Mouse (Mus musculus): Measurements from ENCODE around the gene Fermt3. TPM values are rescaled to one million over a fixed set of nuclear protein-coding genes. Genes with fewer than 3 reads are reported as not detected.
A peak's percentile ranks its signal among the peaks of the same experiment; 100 is the strongest.

Gene Fermt3
- polyA plus RNA-seq, 1 experiment from 2014 or later = 13.0 TPM

GRCm38 (mm10) chr19:6978639-6978974 is 40.7 kb downstream of the Fermt3 start:
- Histone ChIP-seq H3K9me3 (ENCODE audit: control insufficient read depth, low read length) (no peaks in the 10 kb centered on the region), H3K4me1 (ENCODE audit: control insufficient read depth, insufficient read depth, low read length) (peaks cover 35% of the 10 kb centered on the region), H3K27me3 (replicated peaks; ENCODE audit: control insufficient read depth, insufficient read depth, low read length) (no peaks in the 10 kb centered on the region), H3K27ac (ENCODE audit: low read length) (peak overlapping the region; percentile 83), H3K36me3 (ENCODE audit: control insufficient read depth, insufficient read depth, low read length) (peaks cover 7% of the 10 kb centered on the region; the same call in 1 of the 2 replicates), H3K4me2 (ENCODE audit: low read depth, low read length) (peak overlapping the region; percentile 83), H3K4me3 (ENCODE audit: low read length) (peak overlapping the region; percentile 78), H3K9ac (ENCODE audit: low read depth, low read length) (peak overlapping the region; percentile 79)
- 33% methylated on average over 3 of the region's 3 CpGs for WGBS
- ATAC-seq = no peak

GRCm38 (mm10) chr19:6977759-6978638 is 41.3 kb downstream of the Fermt3 start:
- Histone ChIP-seq H3K4me1 (ENCODE audit: control insufficient read depth, insufficient read depth, low read length) (peaks cover 35% of the 10 kb centered on the region), H3K4me3 (ENCODE audit: low read length) (peak overlapping the region; percentile 78), H3K9ac (ENCODE audit: low read depth, low read length) (peak overlapping the region; percentile 79), H3K9me3 (ENCODE audit: control insufficient read depth, low read length) (no peaks in the 10 kb centered on the region), H3K36me3 (ENCODE audit: control insufficient read depth, insufficient read depth, low read length) (peaks cover 7% of the 10 kb centered on the region; the same call in 1 of the 2 replicates), H3K4me2 (ENCODE audit: low read depth, low read length) (peak overlapping the region; percentile 83), H3K27me3 (replicated peaks; ENCODE audit: control insufficient read depth, insufficient read depth, low read length) (no peaks in the 10 kb centered on the region), H3K27ac (ENCODE audit: low read length) (peak overlapping the region; percentile 83)
- no peak for ATAC-seq
- WGBS = 78% methylated on average over 13 of the region's 13 CpGs

GRCm38 (mm10) chr19:6975537-6976521 is 43.4 kb downstream of the Fermt3 start, which contains the start of gene Plcb3:
Gene Plcb3 (minus strand): TSS chr19:6976470.
- Histone ChIP-seq H3K9me3 (ENCODE audit: control insufficient read depth, low read length) (no peaks in the 10 kb centered on the region), H3K27me3 (replicated peaks; ENCODE audit: control insufficient read depth, insufficient read depth, low read length) (no peaks in the 10 kb centered on the region), H3K4me3 (ENCODE audit: low read length) (peak within 1 kb of the TSS; percentile 69), H3K9ac (ENCODE audit: low read depth, low read length) (peak within 1 kb of the TSS; percentile 78), H3K36me3 (ENCODE audit: control insufficient read depth, insufficient read depth, low read length) (peaks cover 5% of the 10 kb centered on the region; the same call in 1 of the 2 replicates), H3K4me2 (ENCODE audit: low read depth, low read length) (peak within 1 kb of the TSS; percentile 59), H3K4me1 (ENCODE audit: control insufficient read depth, insufficient read depth, low read length) (peaks cover 44% of the 10 kb centered on the region), H3K27ac (ENCODE audit: low read length) (peak within 1 kb of the TSS; percentile 77)
- ATAC-seq = no peak
- under 1% methylated on average over 16 of the region's 16 CpGs for WGBS

GRCm38 (mm10) chr19:6974211-6975205 is 44.8 kb downstream of the Fermt3 start, which contains the start of gene Ppp1r14b:
Gene Ppp1r14b (plus strand): TSS chr19:6974968.
- Histone ChIP-seq H3K4me2 (ENCODE audit: low read depth, low read length) (peak within 1 kb of the TSS; percentile 72), H3K4me1 (ENCODE audit: control insufficient read depth, insufficient read depth, low read length) (peaks cover 55% of the 10 kb centered on the region), H3K9me3 (ENCODE audit: control insufficient read depth, low read length) (no peaks in the 10 kb centered on the region), H3K27ac (ENCODE audit: low read length) (peak within 1 kb of the TSS; percentile 77), H3K36me3 (ENCODE audit: control insufficient read depth, insufficient read depth, low read length) (peaks cover 5% of the 10 kb centered on the region; the same call in 1 of the 2 replicates), H3K27me3 (replicated peaks; ENCODE audit: control insufficient read depth, insufficient read depth, low read length) (no peaks in the 10 kb centered on the region), H3K9ac (ENCODE audit: low read depth, low read length) (peak within 1 kb of the TSS; percentile 78), H3K4me3 (ENCODE audit: low read length) (peak within 1 kb of the TSS; percentile 69)
- ATAC-seq = peak; percentile 61
- under 1% methylated on average over 74 of the region's 84 CpGs for WGBS

- H3K36me3 ChIP-seq (ENCODE audit: control insufficient read depth, insufficient read depth, low read length) = peaks cover 5% of the 10 kb centered on the region; the same call in 1 of the 2 replicates
- 30% methylated on average over 12 of the region's 12 CpGs for WGBS
- peak overlapping the region; percentile 68 for H3K27ac ChIP-seq (ENCODE audit: low read length)
- peak overlapping the region; percentile 78 for H3K9ac ChIP-seq (ENCODE audit: low read depth, low read length)
- no peaks in the 10 kb centered on the region for H3K9me3 ChIP-seq (ENCODE audit: control insufficient read depth, low read length)
- H3K4me1 ChIP-seq (ENCODE audit: control insufficient read depth, insufficient read depth, low read length) = peaks cover 51% of the 10 kb centered on the region
- no peak for ATAC-seq
- peak overlapping the region; percentile 69 for H3K4me3 ChIP-seq (ENCODE audit: low read length)
- H3K27me3 ChIP-seq (replicated peaks; ENCODE audit: control insufficient read depth, insufficient read depth, low read length) = no peaks in the 10 kb centered on the region
- H3K4me2 ChIP-seq (ENCODE audit: low read depth, low read length) = peak overlapping the region; percentile 72
Observed at GRCm38 (mm10) chr19:6973581-6974190, 45.6 kb downstream of the Fermt3 start.

- no peak overlapping the region for H3K9ac ChIP-seq (ENCODE audit: low read depth, low read length)
- peak overlapping the region; percentile 96; the same call in 1 of the 2 replicates for H3K27ac ChIP-seq (ENCODE audit: low read length)
- no peak overlapping the region for H3K4me2 ChIP-seq (ENCODE audit: low read depth, low read length)
- 0 out of 2 replicates have a peak, but pooled peaks cover 3% of the 10 kb centered on the region for H3K36me3 ChIP-seq (ENCODE audit: control insufficient read depth, insufficient read depth, low read length)
- H3K4me1 ChIP-seq (ENCODE audit: control insufficient read depth, insufficient read depth, low read length) = peaks cover 47% of the 10 kb centered on the region
- H3K4me3 ChIP-seq (ENCODE audit: low read length) = no peak overlapping the region
- H3K9me3 ChIP-seq (ENCODE audit: control insufficient read depth, low read length) = no peaks in the 10 kb centered on the region
- no peak for ATAC-seq
- 78% methylated on average over 13 of the region's 13 CpGs for WGBS
- no peaks in the 10 kb centered on the region for H3K27me3 ChIP-seq (replicated peaks; ENCODE audit: control insufficient read depth, insufficient read depth, low read length)
Observed at GRCm38 (mm10) chr19:6972247-6972917, 46.9 kb downstream of the Fermt3 start.

- ATAC-seq = no peak
Observed at GRCm38 (mm10) chr19:6971644-6972043, 47.6 kb downstream of the Fermt3 start.

More at GRCm38 (mm10) chr19:6971644-6972043, 47.6 kb downstream of the Fermt3 start:
- Histone ChIP-seq H3K4me1 (ENCODE audit: control insufficient read depth, insufficient read depth, low read length) (peaks cover 48% of the 10 kb centered on the region), H3K36me3 (ENCODE audit: control insufficient read depth, insufficient read depth, low read length) (0 out of 2 replicates have a peak, but pooled peaks cover 3% of the 10 kb centered on the region), H3K27me3 (replicated peaks; ENCODE audit: control insufficient read depth, insufficient read depth, low read length) (no peaks in the 10 kb centered on the region), H3K4me2 (ENCODE audit: low read depth, low read length) (no peak overlapping the region), H3K27ac (ENCODE audit: low read length) (peak overlapping the region; percentile 96), H3K9me3 (ENCODE audit: control insufficient read depth, low read length) (no peaks in the 10 kb centered on the region), H3K4me3 (ENCODE audit: low read length) (no peak overlapping the region), H3K9ac (ENCODE audit: low read depth, low read length) (peak overlapping the region; percentile 27)
- 27% methylated on average over 6 of the region's 6 CpGs for WGBS

Measured in intestine, embryonic 16.5 days (tissue).